Mouse (Mus musculus): ENCODE results near the gene Vmn1r12. TPM values are rescaled to one million over a fixed set of nuclear protein-coding genes. Genes with fewer than 3 reads are reported as not detected.

Gene Vmn1r12
- total RNA-seq (2023) = not detected

DNA sequence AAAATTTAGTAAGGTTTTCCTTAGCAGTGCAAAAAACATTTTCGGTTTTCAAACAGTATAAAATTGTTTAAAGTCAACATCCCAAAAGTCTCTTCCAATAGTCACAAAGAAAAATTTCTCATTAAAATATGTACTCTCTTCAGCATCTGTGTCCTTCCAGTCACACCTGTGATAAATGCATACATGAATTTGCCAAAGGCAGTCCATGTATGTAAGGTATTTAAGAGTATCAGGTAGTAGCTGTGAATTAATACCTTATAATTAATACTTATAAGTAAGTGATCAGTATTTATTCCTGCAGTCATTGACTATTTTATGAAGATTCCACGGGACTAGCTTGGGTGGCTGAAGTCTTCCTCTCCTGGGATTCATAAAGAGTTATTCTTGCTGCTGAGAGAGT is at the start of gene Vmn1r12:
Vmn1r12 (plus strand) TSS at position 301 of the 400 bp plus-strand sequence.

DNA sequence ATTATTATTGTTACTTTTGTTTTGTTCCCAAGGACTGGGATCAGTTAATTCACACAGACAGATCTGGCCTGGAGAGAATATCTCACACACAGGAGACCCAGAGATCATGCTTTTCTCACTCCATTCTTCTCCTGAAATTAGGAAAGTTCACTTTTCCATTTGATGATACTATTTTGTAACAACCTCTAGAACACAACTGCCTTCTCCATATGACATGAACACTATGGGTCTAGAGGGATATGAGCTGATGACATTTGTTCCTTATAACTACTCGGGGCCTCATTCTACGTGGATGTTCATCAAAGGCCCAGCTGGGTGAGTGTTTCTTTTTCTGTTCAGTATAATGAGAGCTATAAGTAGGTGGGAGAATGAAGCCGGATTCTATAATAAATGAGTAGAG is 47.6 kb upstream of the Vmn1r12 start, which contains the start of gene Vmn1r10:
Vmn1r10 (plus strand) TSS at position 301 of the 400 bp plus-strand sequence.

DNA sequence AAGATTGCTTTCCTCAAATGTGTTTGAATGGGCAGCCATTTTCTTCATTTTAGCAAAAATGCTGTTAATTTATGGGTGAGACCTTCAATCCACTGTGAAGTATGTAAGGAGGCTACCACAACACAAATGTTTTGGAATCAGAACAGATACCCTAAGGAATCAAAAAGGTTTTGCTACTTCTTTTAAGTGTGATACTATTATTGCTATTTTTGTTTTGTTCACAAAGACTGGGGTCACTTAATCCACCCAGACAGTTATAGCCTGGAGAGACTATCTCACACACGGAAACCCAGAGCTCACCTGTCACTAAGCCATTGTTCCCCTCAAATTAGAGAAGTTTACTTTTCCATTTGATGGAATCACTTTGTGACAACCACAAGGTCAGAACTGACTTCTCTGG is 23.6 kb upstream of the Vmn1r12 start, which contains the start of gene Vmn1r11:
Vmn1r11 (plus strand) TSS at position 301 of the 400 bp plus-strand sequence.

DNA sequence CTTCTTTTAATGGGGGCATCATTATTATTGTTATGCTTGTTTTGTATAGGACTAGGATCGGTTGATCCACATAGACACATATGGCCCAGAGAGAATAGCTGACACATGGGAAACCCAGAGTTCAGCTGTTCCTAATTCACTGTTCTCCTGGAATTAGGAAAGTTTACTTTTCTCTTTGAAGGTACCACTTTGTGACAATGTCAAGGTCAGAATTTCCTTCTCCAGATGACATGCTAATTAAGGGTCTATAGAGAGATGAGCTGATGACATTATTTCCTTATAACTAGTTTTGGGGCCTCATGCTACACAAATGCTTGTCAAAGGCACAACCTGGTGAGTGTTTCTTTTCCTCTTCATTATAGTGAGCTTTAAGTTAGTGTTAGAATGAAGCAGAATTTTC is 46.3 kb downstream of the Vmn1r12 start, which contains the start of gene Vmn1r13:
Vmn1r13 (plus strand) TSS at position 301 of the 400 bp plus-strand sequence.

Other genes with a start within 250 kb of the Vmn1r12 start
- gene Nt5c3, start 233.0 kb upstream of the Vmn1r12 start, total RNA-seq (2023) = 54.8 TPM
- not detected for gene Vmn1r4, start 232.9 kb upstream of the Vmn1r12 start, total RNA-seq (2023)
- gene Vmn1r5, start 186.6 kb upstream of the Vmn1r12 start, total RNA-seq (2023) = not detected
- not detected for gene Vmn1r6, start 159.7 kb upstream of the Vmn1r12 start, total RNA-seq (2023)
- gene Vmn1r7, start 131.6 kb upstream of the Vmn1r12 start, total RNA-seq (2023) = not detected
- not detected for gene Vmn1r8, start 124.6 kb upstream of the Vmn1r12 start, total RNA-seq (2023)
- gene Vmn1r9, start 90.1 kb upstream of the Vmn1r12 start, total RNA-seq (2023) = not detected
- not detected for gene Vmn1r10, start 47.5 kb upstream of the Vmn1r12 start, total RNA-seq (2023)
- not detected for gene Vmn1r11, start 23.5 kb upstream of the Vmn1r12 start, total RNA-seq (2023)
- not detected for gene Vmn1r13, start 46.4 kb downstream of the Vmn1r12 start, total RNA-seq (2023)
- not detected for gene Vmn1r14, start 74.8 kb downstream of the Vmn1r12 start, total RNA-seq (2023)
- gene Vmn1r15, start 101.0 kb downstream of the Vmn1r12 start, total RNA-seq (2023) = not detected
- gene Vmn1r16, start 172.6 kb downstream of the Vmn1r12 start, total RNA-seq (2023) = not detected
- not detected for gene Vmn1r17, start 206.8 kb downstream of the Vmn1r12 start, total RNA-seq (2023)
- gene Vmn1r18, start 238.9 kb downstream of the Vmn1r12 start, total RNA-seq (2023) = not detected
- gene Vmn1r19, start 246.9 kb downstream of the Vmn1r12 start, total RNA-seq (2023) = not detected